Mouse (Mus musculus) MEL (cell line): ENCODE measurements at regions not wholly inside any gene's neighbourhood (a gene's known extent, or its start where the extent isn't known, plus 50 kb on each side); places are given as distances from the start of the nearest gene placed in this dataset.

ENCODE experiments used
- DNase-seq: peaks from one replicate; pipeline ENCODE4 v3.0.0; 2011; ENCODE audit warnings: low read depth, low spot score
- H3K27ac ChIP-seq: 2 replicates; pipeline ENCODE4 v1.5.1; 2012; ENCODE audit warnings: low read depth, mild to moderate bottlenecking, control low read depth, low read length, moderate library complexity; ENCODE audit not compliant: control insufficient read depth
- H3K27me3 ChIP-seq, 2 experiments: fragments of 150-350 bp in 1 of 2; sonication (generic) in 1 of 2; 2 replicates each; pipeline ENCODE4 v1.6.1; 2012; ENCODE audit warnings: low read length in 2 of 2, mild to moderate bottlenecking in 2 of 2, improper control_type of control experiment in 1 of 2, moderate library complexity in 1 of 2; ENCODE audit not compliant: insufficient read depth in 2 of 2, control insufficient read depth in 1 of 2
- H3K36me3 ChIP-seq, 2 experiments: 2 replicates each; pipeline ENCODE4 v1.6.1; 2012 to 2014; ENCODE audit warnings: low read length in 2 of 2, improper control_type of control experiment in 1 of 2, inconsistent platforms in 1 of 2, mild to moderate bottlenecking in 1 of 2; ENCODE audit not compliant: insufficient read depth in 2 of 2, control insufficient read depth in 1 of 2
- H3K4me1 ChIP-seq, 2 experiments: fragments of 150-350 bp in 1 of 2; sonication (generic) in 1 of 2; 2 replicates each; pipeline ENCODE4 v1.6.1; 2012; ENCODE audit warnings: low read length in 2 of 2, improper control_type of control experiment in 1 of 2, mild to moderate bottlenecking in 1 of 2; ENCODE audit not compliant: insufficient read depth in 2 of 2, control insufficient read depth in 1 of 2
- H3K4me3 ChIP-seq, 2 experiments: fragments of 150-350 bp in 1 of 2; sonication (generic) in 1 of 2; 2 replicates each; pipeline ENCODE4 v1.5.1; 2012; ENCODE audit warnings: low read depth in 2 of 2, low read length in 2 of 2, mild to moderate bottlenecking in 2 of 2, moderate library complexity in 2 of 2, control low read depth in 1 of 2, improper control_type of control experiment in 1 of 2; ENCODE audit not compliant: control insufficient read depth in 1 of 2, insufficient read depth in 1 of 2
- H3K79me2 ChIP-seq: 2 replicates; pipeline ENCODE4 v1.6.1; 2012; ENCODE audit warnings: mild to moderate bottlenecking, low read length, moderate library complexity; ENCODE audit not compliant: control insufficient read depth, poor library complexity, insufficient read depth
- H3K9ac ChIP-seq: 2 replicates; pipeline ENCODE4 v1.6.1; 2012; ENCODE audit warnings: low read depth, mild to moderate bottlenecking, control low read depth, low read length, moderate library complexity; ENCODE audit not compliant: control insufficient read depth, poor library complexity, severe bottlenecking
- H3K9me3 ChIP-seq: fragments of 150-350 bp; sonication (generic); replicated peaks from 2 replicates; pipeline ENCODE4 v1.6.1; 2012; ENCODE audit warnings: mild to moderate bottlenecking, low read length, improper control_type of control experiment, moderate library complexity; ENCODE audit not compliant: insufficient read depth
- CHD1 ChIP-seq: IDR thresholded peaks from 2 replicates; pipeline ENCODE4 v1.6.1; 2012; ENCODE audit warnings: low read depth, mild to moderate bottlenecking, inconsistent platforms, low read length, improper control_type of control experiment
- E2F4 ChIP-seq: IDR thresholded peaks from 2 replicates; pipeline ENCODE4 v1.6.1; 2011; ENCODE audit warnings: low read depth, low read length, improper control_type of control experiment, borderline replicate concordance
- ETS1 ChIP-seq: IDR thresholded peaks from 2 replicates; pipeline ENCODE4 v1.6.1; 2012; ENCODE audit warnings: low read depth, mild to moderate bottlenecking, inconsistent platforms, low read length, improper control_type of control experiment, moderate library complexity
- GABPA ChIP-seq: IDR thresholded peaks from 2 replicates; pipeline ENCODE4 v1.6.1; 2012; ENCODE audit warnings: low read depth, mild to moderate bottlenecking, inconsistent platforms, low read length, improper control_type of control experiment, moderate library complexity
- GATA1 ChIP-seq: IDR thresholded peaks from 2 replicates; pipeline ENCODE4 v1.6.1; 2011; ENCODE audit warnings: low read depth, low read length, improper control_type of control experiment
- HCFC1 ChIP-seq: IDR thresholded peaks from 2 replicates; pipeline ENCODE4 v1.6.1; 2012; ENCODE audit warnings: low read depth, mild to moderate bottlenecking, inconsistent platforms, low read length, improper control_type of control experiment, moderate library complexity
- JUND ChIP-seq: IDR thresholded peaks from 2 replicates; pipeline ENCODE4 v1.6.1; 2011; ENCODE audit warnings: low read depth, mild to moderate bottlenecking, improper control_type of control experiment, low read length
- KAT2A ChIP-seq: conservative IDR thresholded peaks from 2 replicates; pipeline ENCODE4 v1.6.1; 2012; ENCODE audit warnings: low read depth, low read length, improper control_type of control experiment, inconsistent platforms
- MAFK ChIP-seq: IDR thresholded peaks from 2 replicates; pipeline ENCODE4 v1.6.1; 2011; ENCODE audit warnings: low read depth, mild to moderate bottlenecking, low read length, improper control_type of control experiment, borderline replicate concordance
- MAX ChIP-seq: IDR thresholded peaks from 2 replicates; pipeline ENCODE4 v1.6.1; 2011; ENCODE audit warnings: low read length, improper control_type of control experiment
- MAZ ChIP-seq: IDR thresholded peaks from 2 replicates; pipeline ENCODE4 v1.6.1; 2012; ENCODE audit warnings: low read depth, mild to moderate bottlenecking, inconsistent platforms, low read length, improper control_type of control experiment
- MEF2A ChIP-seq: IDR thresholded peaks from 2 replicates; pipeline ENCODE4 v1.6.1; 2014; ENCODE audit warnings: low read depth, mild to moderate bottlenecking, inconsistent platforms, low read length, improper control_type of control experiment; ENCODE audit not compliant: poor library complexity, insufficient replicate concordance, severe bottlenecking; ENCODE audit errors: extremely low read depth
- MXI1 ChIP-seq: IDR thresholded peaks from 2 replicates; pipeline ENCODE4 v1.6.1; 2011; ENCODE audit warnings: mild to moderate bottlenecking, low read depth, low read length, improper control_type of control experiment
- MYC ChIP-seq: IDR thresholded peaks from 2 replicates; pipeline ENCODE4 v1.6.1; 2011; ENCODE audit warnings: low read depth, mild to moderate bottlenecking, low read length, improper control_type of control experiment, moderate library complexity
- NELFE ChIP-seq: IDR thresholded peaks from 2 replicates; pipeline ENCODE4 v1.6.1; 2011; ENCODE audit warnings: low read depth, low read length, improper control_type of control experiment
- POLR2A ChIP-seq, 2 experiments: IDR thresholded peaks; 2 replicates each; pipeline ENCODE4 v1.6.1; 2011 to 2012; ENCODE audit warnings: low read length in 2 of 2, mild to moderate bottlenecking in 2 of 2, control low read depth in 1 of 2, improper control_type of control experiment in 1 of 2, low read depth in 1 of 2, moderate library complexity in 1 of 2; ENCODE audit not compliant: control insufficient read depth in 1 of 2, insufficient read depth in 1 of 2, poor library complexity in 1 of 2
- POLR2AphosphoS2 ChIP-seq: IDR thresholded peaks from 2 replicates; pipeline ENCODE4 v1.6.1; 2011; ENCODE audit warnings: low read length, improper control_type of control experiment
- POLR2AphosphoS5 ChIP-seq: IDR thresholded peaks from 2 replicates; pipeline ENCODE4 v1.6.1; 2012; ENCODE audit warnings: low read depth, borderline replicate concordance, mild to moderate bottlenecking, inconsistent platforms, low read length, moderate library complexity, mixed read lengths
- RAD21 ChIP-seq: IDR thresholded peaks from 2 replicates; pipeline ENCODE4 v1.6.1; 2011; ENCODE audit warnings: mild to moderate bottlenecking, low read depth, low read length, improper control_type of control experiment
- RCOR1 ChIP-seq: IDR thresholded peaks from 2 replicates; pipeline ENCODE4 v1.6.1; 2012; ENCODE audit warnings: low read depth, mild to moderate bottlenecking, inconsistent platforms, low read length, improper control_type of control experiment
- TAL1 ChIP-seq: IDR thresholded peaks from 2 replicates; pipeline ENCODE4 v1.6.1; 2012; ENCODE audit warnings: mild to moderate bottlenecking, inconsistent platforms, low read length, moderate library complexity, mixed read lengths
- UBTF ChIP-seq: IDR thresholded peaks from 2 replicates; pipeline ENCODE4 v1.6.1; 2012; ENCODE audit warnings: low read depth, mild to moderate bottlenecking, inconsistent platforms, low read length, improper control_type of control experiment, moderate library complexity, borderline replicate concordance; ENCODE audit not compliant: insufficient read depth
- USF1 ChIP-seq: IDR thresholded peaks from 2 replicates; pipeline ENCODE4 v1.6.1; 2014; ENCODE audit warnings: low read depth, mild to moderate bottlenecking, inconsistent platforms, low read length, improper control_type of control experiment, moderate library complexity
- ZC3H11A ChIP-seq: IDR thresholded peaks from 2 replicates; pipeline ENCODE4 v1.6.1; 2012; ENCODE audit warnings: low read depth, mild to moderate bottlenecking, inconsistent platforms, low read length, improper control_type of control experiment
- ZMIZ1 ChIP-seq: IDR thresholded peaks from 2 replicates; pipeline ENCODE4 v1.6.1; 2012; ENCODE audit warnings: low read depth, mild to moderate bottlenecking, inconsistent platforms, low read length, improper control_type of control experiment, moderate library complexity

- no peak overlapping the region for H3K9ac ChIP-seq
- TF ChIP-seq HCFC1: no peak
- no peak for TF ChIP-seq ZC3H11A
- no peak for TF ChIP-seq ZMIZ1
- no peak for TF ChIP-seq MAX
- TF ChIP-seq CHD1: no peak
- no peak for TF ChIP-seq ETS1
- TF ChIP-seq MYC: no peak
- no peak for TF ChIP-seq RAD21
- TF ChIP-seq KAT2A: no peak
- TF ChIP-seq MXI1: no peak
- TF ChIP-seq USF1: no peak
- TF ChIP-seq POLR2AphosphoS5: no peak
- TF ChIP-seq GATA1: no peak
- TF ChIP-seq NELFE: no peak
- TF ChIP-seq RCOR1: no peak
- TF ChIP-seq TAL1: no peak
- TF ChIP-seq POLR2A (IDR thresholded peaks at IDR 0.05; ENCODE audit: control insufficient read depth in 1 of 2, insufficient read depth in 1 of 2, low read depth in 1 of 2, low read length in 2 of 2, poor library complexity in 1 of 2): no peak
- H3K9me3 ChIP-seq: no peaks in the 10 kb centered on the region
- H3K4me3 ChIP-seq: no peak overlapping the region
- H3K36me3 ChIP-seq: no peaks in the 10 kb centered on the region
- H3K27me3 ChIP-seq: no peaks in the 10 kb centered on the region
- DNase-seq: no peak
- no peaks in the 10 kb centered on the region for H3K79me2 ChIP-seq
- no peak overlapping the region for H3K27ac ChIP-seq
- H3K4me1 ChIP-seq: no peaks in the 10 kb centered on the region
Measured at GRCm38 (mm10) chr16:95202126-95202883, 55.1 kb upstream of the Kcnj15 start.

GRCm38 (mm10) chr16:95203026-95203425, 54.3 kb upstream of the Kcnj15 start:
- Histone ChIP-seq H3K27ac (no peak overlapping the region), H3K9ac (no peak overlapping the region), H3K4me3 (no peak overlapping the region), H3K9me3 (no peaks in the 10 kb centered on the region), H3K4me1 (no peaks in the 10 kb centered on the region), H3K36me3 (no peaks in the 10 kb centered on the region), H3K79me2 (no peaks in the 10 kb centered on the region), H3K27me3 (no peaks in the 10 kb centered on the region)
- DNase-seq: no peak
- TF ChIP-seq UBTF (no peak), MAFK (no peak), GABPA (no peak), E2F4 (no peak), POLR2AphosphoS2 (no peak), TAL1 (no peak), MEF2A (no peak), POLR2A (IDR thresholded peaks at IDR 0.05; ENCODE audit: control insufficient read depth in 1 of 2, insufficient read depth in 1 of 2, low read depth in 1 of 2, low read length in 2 of 2, poor library complexity in 1 of 2) (no peak), GATA1 (no peak), MAZ (no peak), MXI1 (no peak), JUND (no peak)
